12 mouse cellular contexts compared by ENCODE assay signal in the genomic region with DNA sequence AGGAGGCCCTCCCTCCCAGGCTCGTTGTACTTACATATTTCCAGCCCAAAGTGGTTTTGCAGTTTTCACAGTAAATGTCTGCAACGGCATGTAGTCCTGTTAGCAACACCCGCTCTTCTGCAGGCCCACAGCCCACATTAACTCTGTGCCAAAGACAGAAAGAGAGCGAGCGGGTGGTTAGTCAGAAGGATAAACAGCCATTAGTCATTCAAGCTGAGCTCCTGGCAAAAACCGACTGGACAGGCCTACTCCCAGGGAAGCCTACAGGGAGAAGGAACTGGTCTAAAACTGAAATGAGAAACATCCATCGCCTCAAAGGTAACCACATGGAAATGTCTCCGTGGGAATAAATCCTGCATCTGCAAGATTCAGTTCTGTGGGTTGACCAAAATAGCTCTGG. TPM values are rescaled to one million over a fixed set of nuclear protein-coding genes. Genes with fewer than 3 reads are reported as not detected.
A peak's percentile ranks its signal among the peaks of the same experiment; 100 is the strongest.
DNase-seq lines count a peak whose midpoint lies in the region; ATAC-seq and TF ChIP-seq lines count a peak whose summit lies in the region.
"Had no signal": no experiment of that assay in that cellular context is flagged by ENCODE, and none has a peak within 500 bp of the region (broad histone marks: within the 10 kb centered on the region; RNA-seq: fewer than 3 reads in every experiment).

No protein-coding gene starts in this region.

- no peaks in the 10 kb centered on the region for H3K27me3 ChIP-seq in hindbrain, embryonic 12.5 days
- H3K27me3 ChIP-seq: CH12.LX; heart, embryonic 15.5 days had no signal

- H3K36me3 ChIP-seq in hindbrain, embryonic 12.5 days, result peaks cover 29% of the 10 kb centered on the region

- 75% methylated on average over 8 of the region's 8 CpGs for WGBS in hindbrain, embryonic 12.5 days

- TF ChIP-seq CTCF in cortical plate, adult 2 months (IDR thresholded peaks at IDR 0.05; ENCODE audit: extremely low read depth, insufficient read depth, low read length), result no peak

- no peak for TF ChIP-seq POLR2A in cortical plate, adult 2 months (IDR thresholded peaks at IDR 0.05; ENCODE audit: extremely low read depth, insufficient read depth, low read length)

- no peak for ATAC-seq in hindbrain, embryonic 12.5 days (ENCODE audit: low FRiP score)
- ATAC-seq: inflammation-experienced regulatory T-cells, adult 6 months had no signal

- no peak overlapping the region for H3K4me3 ChIP-seq in cortical plate, adult 2 months (ENCODE audit: insufficient read depth, low read length)
- no peak overlapping the region for H3K4me3 ChIP-seq in hindbrain, embryonic 12.5 days
- H3K4me3 ChIP-seq: heart, embryonic 15.5 days had no signal

- H3K9me3 ChIP-seq in hindbrain, embryonic 12.5 days (replicated peaks), result no peaks in the 10 kb centered on the region
- H3K9me3 ChIP-seq: heart, embryonic 15.5 days had no signal

- H3K4me1 ChIP-seq in cortical plate, adult 2 months (ENCODE audit: control insufficient read depth, insufficient read depth, low read length), result peaks cover 15% of the 10 kb centered on the region
- H3K4me1 ChIP-seq in hindbrain, embryonic 12.5 days, result peaks cover 15% of the 10 kb centered on the region

- H3K27ac ChIP-seq in cortical plate, adult 2 months (ENCODE audit: insufficient read depth, low read length), result peak overlapping the region; percentile 47; the same call in 1 of the 2 replicates
- H3K27ac ChIP-seq in hindbrain, embryonic 12.5 days, result no peak overlapping the region
- H3K27ac ChIP-seq: macrophage had no signal

- intact Hi-C loops in left cerebral cortex, postnatal 14 days (cut with DNase I), result no loop called here

- DNase-seq in heart, adult 11 months, result peak; percentile 93
- no peak for DNase-seq in heart, adult 8-10 months (ENCODE audit: low spot score)
- DNase-seq in 3134 (ENCODE audit: extremely low read depth, insufficient read length, low spot score), result peak; percentile 47
- DNase-seq in left cerebral cortex, postnatal 14 days (ENCODE audit: low spot score in 2 of 2), result peak; percentile 68 to 79
- no peak for DNase-seq in neural tube, embryonic 10.5 days (ENCODE audit: extremely low spot score, low spot score)
- no peak for DNase-seq in gastrocnemius, adult 18-20 months (ENCODE audit: low spot score)

- no peak overlapping the region for H3K9ac ChIP-seq in hindbrain, embryonic 12.5 days
- H3K9ac ChIP-seq: heart, embryonic 15.5 days had no signal

- H3K4me2 ChIP-seq in hindbrain, embryonic 12.5 days (replicated peaks), result no peak overlapping the region
- H3K4me2 ChIP-seq: heart, embryonic 15.5 days had no signal

RNA-seq across cellular contexts. Expression of a gene that starts 49.0 kb away (rescaled TPM):
- total RNA-seq in heart, adult 8-10 months (2022), result 10 to 100 TPM in 2 of 4 experiments, 1 to 10 TPM in 2; 8.2 to 15.7 (median 11.9) TPM
- polyA plus RNA-seq in cortical plate, adult 2 months (2012; rRNA removed), result 27.6 and 32.6 TPM in 2 replicates
- 10 to 100 TPM; 37.9 to 41.1 TPM for total RNA-seq in left cerebral cortex, postnatal 14 days (2021)
- 9.6 TPM in 2 replicates for polyA plus RNA-seq in hindbrain, embryonic 12.5 days (2016; fragmentation: Nextera tagmentation; extraction: Ambion mirVana)
- total RNA-seq in gastrocnemius, adult 18-20 months (2021), result 1 to 10 TPM; 6.4 to 9.4 TPM

Comparison
In these comparisons a context has a peak if more than half of its experiments do, and no peak if none do; other contexts are left out.
1. DNase-seq: peak in heart, adult 11 months (single experiment), 3134 (single experiment) and left cerebral cortex, postnatal 14 days (2 of 2); none in heart, adult 8-10 months (single experiment), neural tube, embryonic 10.5 days (single experiment) and gastrocnemius, adult 18-20 months (single experiment).